Mouse (Mus musculus) c-Kit-positive CD71-positive TER-119-negative erythroid progenitor cells, embryonic 14.5 days (primary cell): ENCODE results near the gene Cdh13.
"Not testable (repeated sequence)": the region's sequence is repeated elsewhere in the genome, so short reads cannot be mapped to it uniquely, and the experiment has no call there.

ENCODE experiments used
- DNase-seq: peaks from one replicate; pipeline ENCODE4 v3.0.0-alpha.2; 2013; ENCODE audit warnings: low read depth

The Cdh13 gene

GRCm38 (mm10) chr8:119356631-119357030 is 1073.1 kb downstream of the Cdh13 start:
- DNase-seq: not testable (repeated sequence)

- no peak for DNase-seq
Observed at GRCm38 (mm10) chr8:119358175-119358574, 1074.6 kb downstream of the Cdh13 start.

DNA sequence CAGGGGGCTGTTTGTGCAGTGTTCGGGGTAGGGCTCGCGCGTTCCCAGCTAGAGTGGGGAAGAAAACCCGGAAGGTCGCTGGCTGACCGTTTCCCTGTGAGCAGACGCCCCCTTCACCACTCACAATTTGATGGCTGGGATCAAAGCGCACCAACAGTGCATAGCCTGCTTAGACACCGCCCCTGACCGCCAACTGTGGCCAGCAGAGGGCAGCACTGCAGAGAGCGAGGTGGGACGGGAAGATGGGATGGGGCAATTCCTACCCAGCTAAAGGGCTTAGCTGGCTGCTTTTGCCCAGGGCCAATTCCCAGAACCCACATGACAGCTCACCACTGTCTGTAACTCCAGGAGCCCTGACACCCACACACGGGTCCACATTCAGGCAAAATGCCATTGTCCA is 1075.3 kb downstream of the Cdh13 start:
- DNase-seq: no peak

GRCm38 (mm10) chr8:119360686-119361295 is 1077.3 kb downstream of the Cdh13 start:
- no peak for DNase-seq
